Mouse (Mus musculus) embryonic facial prominence, embryonic 13.5 days (tissue): ENCODE results near the gene Ms4a15. TPM values are rescaled to one million over a fixed set of nuclear protein-coding genes. Genes with fewer than 3 reads are reported as not detected.
A peak's percentile ranks its signal among the peaks of the same experiment; 100 is the strongest.

Experiments used
- ATAC-seq: fragments of 200-750 bp; cut with Nextera tagmentation; 2 replicates; pipeline ENCODE4 v1.8.0; 2017; ENCODE audit warnings: low read depth; ENCODE audit not compliant: insufficient number of reproducible peaks, insufficient read depth, low FRiP score, low TSS enrichment
- H3K27ac ChIP-seq: fragments of 300-500 bp; sonication (generic); 2 replicates; pipeline ENCODE4 v1.5.1; 2015; ENCODE audit warnings: moderate library complexity, mild to moderate bottlenecking, inconsistent platforms
- H3K27me3 ChIP-seq: fragments of 300-500 bp; sonication (generic); 2 replicates; pipeline ENCODE4 v1.6.1; 2015; ENCODE audit warnings: mild to moderate bottlenecking, inconsistent platforms
- H3K36me3 ChIP-seq: fragments of 300-500 bp; sonication (generic); 2 replicates; pipeline ENCODE4 v1.6.1; 2015; ENCODE audit warnings: mild to moderate bottlenecking, inconsistent platforms
- H3K4me1 ChIP-seq: fragments of 300-500 bp; sonication (generic); 2 replicates; pipeline ENCODE4 v1.6.1; 2015; ENCODE audit warnings: inconsistent platforms
- H3K4me2 ChIP-seq: fragments of 300-500 bp; sonication (generic); 2 replicates; pipeline ENCODE4 v1.6.1; 2015; ENCODE audit warnings: moderate library complexity, mild to moderate bottlenecking, inconsistent platforms
- H3K4me3 ChIP-seq: fragments of 300-500 bp; sonication (generic); 2 replicates; pipeline ENCODE4 v1.5.1; 2015; ENCODE audit warnings: mild to moderate bottlenecking, inconsistent platforms
- H3K9ac ChIP-seq: fragments of 300-500 bp; sonication (generic); 2 replicates; pipeline ENCODE4 v1.6.1; 2015; ENCODE audit warnings: mild to moderate bottlenecking, inconsistent platforms
- H3K9me3 ChIP-seq: fragments of 300-500 bp; sonication (generic); 2 replicates; pipeline ENCODE4 v1.6.1; 2016; ENCODE audit warnings: inconsistent platforms
- WGBS: fragments of 180-500 bp; shearing (Covaris S2); methylation state at CpG from one replicate; pipeline ENCODE4 v1.1.7; 2015; ENCODE audit warnings: mixed read lengths; 5-methylcytosine and 5-hydroxymethylcytosine counted together
- polyA plus RNA-seq: library from polyadenylated mRNA; unstranded; fragments of >200 nt; fragmentation: Nextera tagmentation; extraction: Ambion mirVana; gene quantifications from 2 replicates; pipeline ENCODE4 v1.2.1, GENCODE M21; 2015

Ms4a15 gene
- not detected in 2 replicates for polyA plus RNA-seq

DNA sequence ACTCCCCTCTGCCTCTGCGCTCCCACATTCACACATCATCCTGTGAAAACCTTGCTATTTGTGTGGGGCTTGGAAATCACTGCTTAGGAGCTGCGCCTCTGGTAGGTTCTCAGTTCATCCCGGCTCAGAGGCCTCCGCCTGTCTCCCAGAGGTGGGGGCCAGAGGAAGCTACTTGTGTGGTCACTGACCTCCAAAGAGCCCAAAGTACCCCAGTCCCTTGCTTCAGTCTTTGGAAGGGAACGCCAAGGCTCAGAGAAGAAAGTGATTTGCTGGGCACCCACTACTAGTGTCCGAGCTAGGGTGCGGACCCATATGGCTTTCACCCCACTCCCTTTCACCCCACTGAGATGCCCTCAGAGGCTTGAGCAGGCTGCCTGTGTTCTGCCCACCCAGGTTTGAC is at the start of gene Ms4a15:
TSS of gene Ms4a15 (minus strand) at position 101 of the 400 bp plus-strand sequence.
- Histone ChIP-seq H3K27me3 (no peaks in the 10 kb centered on the region), H3K4me3 (no peak within 1 kb of the TSS), H3K27ac (no peak within 1 kb of the TSS), H3K9ac (no peak within 1 kb of the TSS), H3K4me2 (no peak within 1 kb of the TSS), H3K4me1 (no peaks in the 10 kb centered on the region), H3K36me3 (no peaks in the 10 kb centered on the region), H3K9me3 (no peaks in the 10 kb centered on the region)
- WGBS, result 82% methylated on average over 7 of the region's 7 CpGs
- ATAC-seq, result no peak

DNA sequence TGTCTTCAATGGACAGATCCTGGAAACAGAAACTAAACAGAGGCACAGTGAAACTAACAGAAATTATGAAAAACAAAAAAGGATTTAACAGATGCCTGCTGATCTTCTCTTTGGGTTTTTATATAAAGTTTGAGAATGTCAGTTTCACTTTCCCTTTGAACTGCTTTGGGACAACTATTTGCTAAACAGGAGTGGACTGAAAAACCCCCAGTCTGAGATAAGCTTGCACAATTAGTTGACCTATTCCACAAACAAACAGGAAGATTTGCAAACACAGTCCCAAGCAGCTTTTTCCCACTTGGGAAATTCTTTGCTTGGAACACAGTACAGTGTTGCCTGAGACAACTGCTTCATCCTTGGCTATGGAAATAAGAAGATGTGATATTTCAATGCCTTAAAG is 44.5 kb upstream of the Ms4a15 start:
- Histone ChIP-seq H3K9me3 (no peaks in the 10 kb centered on the region), H3K36me3 (no peaks in the 10 kb centered on the region), H3K4me2 (no peak overlapping the region), H3K4me1 (no peaks in the 10 kb centered on the region), H3K4me3 (no peak overlapping the region), H3K9ac (no peak overlapping the region), H3K27ac (no peak overlapping the region), H3K27me3 (no peaks in the 10 kb centered on the region)
- ATAC-seq, result no peak

GRCm38 (mm10) chr19:11022382-11022781 is 29.3 kb upstream of the Ms4a15 start:
- H3K4me2 ChIP-seq, result no peak overlapping the region
- H3K9ac ChIP-seq, result no peak overlapping the region
- no peaks in the 10 kb centered on the region for H3K9me3 ChIP-seq
- ATAC-seq, result no peak
- no peak overlapping the region for H3K4me3 ChIP-seq
- H3K4me1 ChIP-seq, result no peaks in the 10 kb centered on the region
- no peak overlapping the region for H3K27ac ChIP-seq
- no peaks in the 10 kb centered on the region for H3K27me3 ChIP-seq
- H3K36me3 ChIP-seq, result no peaks in the 10 kb centered on the region

DNA sequence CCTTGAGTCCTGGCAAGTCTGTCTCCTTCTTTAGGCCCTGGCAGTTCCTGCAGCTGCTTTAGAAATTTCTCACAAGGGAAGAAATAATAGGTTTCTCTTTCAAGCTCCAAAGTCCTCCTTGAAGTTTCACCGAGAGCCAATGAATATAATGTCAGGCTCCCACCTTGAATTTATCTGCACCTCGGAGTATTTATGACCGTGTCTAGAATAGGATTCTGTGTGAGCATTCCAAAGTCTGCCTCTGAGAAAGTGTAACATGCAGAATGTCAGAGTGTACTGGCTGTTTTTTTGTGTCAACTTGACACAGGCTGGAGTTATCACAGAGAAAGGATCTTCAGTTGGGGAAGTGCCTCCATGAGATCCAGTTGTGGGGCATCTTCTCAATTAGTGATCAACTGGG is 24.8 kb upstream of the Ms4a15 start, which contains the start of gene Ms4a18:
TSS of gene Ms4a18 (minus strand) at position 141 of the 400 bp plus-strand sequence.
- no peaks in the 10 kb centered on the region for H3K36me3 ChIP-seq
- ATAC-seq, result no peak
- no peak within 1 kb of the TSS for H3K9ac ChIP-seq
- H3K9me3 ChIP-seq, result no peaks in the 10 kb centered on the region
- 78% methylated on average over 3 of the region's 3 CpGs for WGBS
- no peaks in the 10 kb centered on the region for H3K27me3 ChIP-seq
- H3K4me3 ChIP-seq, result no peak within 1 kb of the TSS
- H3K4me1 ChIP-seq, result no peaks in the 10 kb centered on the region
- no peak within 1 kb of the TSS for H3K4me2 ChIP-seq
- no peak within 1 kb of the TSS for H3K27ac ChIP-seq

GRCm38 (mm10) chr19:11017251-11017650 is 24.2 kb upstream of the Ms4a15 start:
- no peak overlapping the region for H3K4me3 ChIP-seq
- H3K4me1 ChIP-seq, result no peaks in the 10 kb centered on the region
- no peak overlapping the region for H3K4me2 ChIP-seq
- no peaks in the 10 kb centered on the region for H3K36me3 ChIP-seq
- no peak for ATAC-seq
- H3K9me3 ChIP-seq, result no peaks in the 10 kb centered on the region
- no peak overlapping the region for H3K9ac ChIP-seq
- no peaks in the 10 kb centered on the region for H3K27me3 ChIP-seq
- 82% methylated on average over 2 of the region's 2 CpGs for WGBS
- no peak overlapping the region for H3K27ac ChIP-seq

DNA sequence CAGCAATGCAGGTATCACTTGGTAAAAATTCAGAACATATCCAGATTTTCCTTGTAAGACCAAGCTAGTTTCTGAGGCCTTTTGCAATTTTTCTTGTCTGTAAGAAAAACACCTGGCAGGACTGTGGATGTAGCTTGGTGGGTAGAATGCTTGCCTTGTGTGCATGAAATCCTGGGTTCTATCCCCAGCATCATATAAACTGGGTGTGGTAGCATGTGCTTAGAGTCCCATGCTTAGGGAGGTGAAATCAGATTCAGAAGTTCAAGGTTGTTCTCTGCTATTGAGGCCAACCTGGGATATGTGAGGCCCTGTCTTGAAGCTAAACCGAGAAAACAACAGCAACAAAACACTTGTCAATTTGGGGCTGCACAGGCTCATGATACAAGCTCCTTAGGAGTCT is 22.9 kb upstream of the Ms4a15 start:
- WGBS, result 72% methylated on average over 1 of the region's 1 CpGs
- Histone ChIP-seq H3K36me3 (no peaks in the 10 kb centered on the region), H3K27ac (no peak overlapping the region), H3K9me3 (no peaks in the 10 kb centered on the region), H3K4me1 (no peaks in the 10 kb centered on the region), H3K4me2 (no peak overlapping the region), H3K27me3 (no peaks in the 10 kb centered on the region), H3K4me3 (no peak overlapping the region), H3K9ac (no peak overlapping the region)
- no peak for ATAC-seq

DNA sequence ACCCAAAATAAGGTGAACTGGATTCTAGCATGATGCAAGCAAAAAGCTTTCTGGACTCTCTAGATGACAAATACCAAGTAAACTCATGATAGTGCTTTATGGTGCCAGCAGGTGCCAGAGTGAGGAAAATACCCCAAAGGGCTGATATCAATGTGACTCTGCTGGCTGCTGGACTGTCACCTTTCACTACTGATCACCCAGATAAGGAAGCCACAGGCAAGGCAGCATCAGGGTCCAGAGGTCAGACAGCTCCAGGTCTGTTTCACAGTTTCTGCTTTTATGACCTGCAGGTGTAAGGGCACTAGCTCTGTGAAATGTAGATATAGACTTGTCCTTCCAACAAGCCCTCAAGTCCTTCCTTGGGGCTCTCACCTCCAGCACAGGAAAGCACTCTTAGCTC is 22.4 kb upstream of the Ms4a15 start:
- Histone ChIP-seq H3K4me3 (no peak overlapping the region), H3K4me1 (no peaks in the 10 kb centered on the region), H3K4me2 (no peak overlapping the region), H3K36me3 (no peaks in the 10 kb centered on the region), H3K27ac (no peak overlapping the region), H3K27me3 (no peaks in the 10 kb centered on the region), H3K9ac (no peak overlapping the region), H3K9me3 (no peaks in the 10 kb centered on the region)
- no peak for ATAC-seq

DNA sequence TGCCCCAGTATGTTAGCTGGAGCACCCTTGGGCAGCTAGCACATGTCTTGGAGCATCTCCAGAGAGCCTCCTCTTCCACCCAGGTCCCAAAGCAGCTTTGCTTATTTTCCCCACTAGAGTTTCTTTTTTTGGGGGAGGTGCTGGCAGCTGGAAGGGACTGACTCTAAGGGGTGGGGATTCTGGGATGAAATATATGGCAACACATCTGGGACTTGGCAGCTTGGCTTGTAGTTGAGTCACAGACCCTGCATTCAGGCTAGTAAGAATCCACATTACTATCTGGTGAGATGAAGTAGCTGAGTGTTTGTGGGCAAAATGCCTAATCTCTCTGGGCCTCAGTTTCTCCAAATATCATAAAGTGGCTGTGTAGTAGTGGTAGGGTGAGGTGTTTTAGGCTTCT is 1.1 kb downstream of the Ms4a15 start:
- no peaks in the 10 kb centered on the region for H3K4me1 ChIP-seq
- no peak for ATAC-seq
- no peaks in the 10 kb centered on the region for H3K27me3 ChIP-seq
- no peaks in the 10 kb centered on the region for H3K36me3 ChIP-seq
- H3K27ac ChIP-seq, result no peak overlapping the region
- no peaks in the 10 kb centered on the region for H3K9me3 ChIP-seq
- H3K9ac ChIP-seq, result no peak overlapping the region
- H3K4me3 ChIP-seq, result no peak overlapping the region
- H3K4me2 ChIP-seq, result no peak overlapping the region

GRCm38 (mm10) chr19:10990751-10991150 is 2.3 kb downstream of the Ms4a15 start:
- no peaks in the 10 kb centered on the region for H3K4me1 ChIP-seq
- H3K9ac ChIP-seq, result no peak overlapping the region
- no peaks in the 10 kb centered on the region for H3K27me3 ChIP-seq
- no peak overlapping the region for H3K27ac ChIP-seq
- no peak for ATAC-seq
- H3K4me2 ChIP-seq, result no peak overlapping the region
- H3K4me3 ChIP-seq, result no peak overlapping the region
- H3K9me3 ChIP-seq, result no peaks in the 10 kb centered on the region
- WGBS, result 56% methylated on average over 1 of the region's 1 CpGs
- no peaks in the 10 kb centered on the region for H3K36me3 ChIP-seq

DNA sequence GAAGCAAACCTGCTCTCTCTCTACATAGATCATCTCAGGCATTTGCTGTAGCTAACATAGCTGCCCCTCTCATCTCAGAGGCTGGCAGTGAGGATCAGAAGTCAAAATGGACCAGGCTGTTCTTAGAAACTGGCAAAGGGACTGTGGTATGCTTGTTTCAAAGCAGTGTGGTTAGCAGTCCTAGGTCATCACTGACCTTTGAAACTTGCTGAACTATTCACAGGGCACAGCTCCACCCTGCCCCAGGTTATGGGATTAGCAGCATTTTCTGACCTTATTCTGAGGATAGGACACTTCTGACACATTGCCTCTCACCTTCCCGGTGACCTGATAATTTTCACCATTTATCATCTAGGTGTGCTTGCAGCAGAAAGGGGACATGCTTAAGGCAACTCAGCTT is 4.5 kb downstream of the Ms4a15 start:
- H3K9me3 ChIP-seq, result no peaks in the 10 kb centered on the region
- no peak overlapping the region for H3K9ac ChIP-seq
- no peak for ATAC-seq
- no peak overlapping the region for H3K4me3 ChIP-seq
- H3K27ac ChIP-seq, result no peak overlapping the region
- H3K27me3 ChIP-seq, result no peaks in the 10 kb centered on the region
- WGBS, result 92% methylated on average over 1 of the region's 1 CpGs
- no peaks in the 10 kb centered on the region for H3K36me3 ChIP-seq
- no peaks in the 10 kb centered on the region for H3K4me1 ChIP-seq
- no peak overlapping the region for H3K4me2 ChIP-seq

DNA sequence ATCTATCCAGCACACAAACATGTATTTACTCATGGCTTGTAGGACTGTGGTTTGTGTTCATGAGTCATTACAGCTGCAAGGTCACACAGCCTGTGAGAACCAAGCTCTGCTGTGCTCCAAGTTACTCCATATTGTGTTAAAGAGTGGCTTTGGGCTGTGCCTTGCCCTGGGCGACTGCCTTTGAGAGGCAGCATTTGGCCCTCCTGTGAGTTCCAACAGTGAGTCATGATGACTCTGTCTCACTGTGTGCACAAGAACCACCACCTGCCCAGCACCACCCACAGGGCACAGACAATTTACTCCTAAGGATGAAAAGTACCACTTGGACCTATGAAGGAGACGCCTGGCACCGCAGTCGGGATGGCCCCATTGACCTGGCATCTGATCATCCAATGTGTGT is 7.2 kb downstream of the Ms4a15 start:
- 85% methylated on average over 4 of the region's 4 CpGs for WGBS
- Histone ChIP-seq H3K4me2 (no peak overlapping the region), H3K4me3 (no peak overlapping the region), H3K27ac (no peak overlapping the region), H3K27me3 (no peaks in the 10 kb centered on the region), H3K36me3 (no peaks in the 10 kb centered on the region), H3K9ac (no peak overlapping the region), H3K9me3 (no peaks in the 10 kb centered on the region), H3K4me1 (no peaks in the 10 kb centered on the region)
- no peak for ATAC-seq

DNA sequence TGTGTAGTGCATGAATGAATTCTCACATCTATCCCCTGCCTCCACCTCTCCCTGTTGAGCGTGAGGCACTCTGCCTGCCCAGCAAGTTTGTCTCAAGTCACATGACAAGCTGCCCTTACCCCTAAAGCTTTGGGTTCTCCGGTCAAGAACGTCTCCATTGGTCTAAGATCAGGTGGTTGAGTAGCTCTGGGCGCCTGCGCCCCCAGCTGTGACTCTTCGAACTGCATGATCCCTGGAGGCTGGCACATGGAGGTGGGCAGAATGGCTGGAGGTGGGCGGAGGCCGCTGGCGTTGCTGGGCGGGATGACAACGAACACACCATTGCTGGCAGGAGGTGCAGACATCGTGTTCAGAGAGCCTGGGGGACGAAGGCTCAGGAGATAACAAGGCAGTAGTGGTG is 8.5 kb downstream of the Ms4a15 start:
- 72% methylated on average over 13 of the region's 13 CpGs for WGBS
- H3K9me3 ChIP-seq, result no peaks in the 10 kb centered on the region
- no peaks in the 10 kb centered on the region for H3K27me3 ChIP-seq
- H3K27ac ChIP-seq, result no peak overlapping the region
- ATAC-seq, result no peak
- H3K9ac ChIP-seq, result no peak overlapping the region
- H3K4me2 ChIP-seq, result no peak overlapping the region
- H3K36me3 ChIP-seq, result no peaks in the 10 kb centered on the region
- H3K4me3 ChIP-seq, result no peak overlapping the region
- peaks cover 4% of the 10 kb centered on the region; the same call in 1 of the 2 replicates for H3K4me1 ChIP-seq

GRCm38 (mm10) chr19:10983146-10983545 is 9.9 kb downstream of the Ms4a15 start:
- Histone ChIP-seq H3K36me3 (no peaks in the 10 kb centered on the region), H3K9me3 (no peaks in the 10 kb centered on the region), H3K4me2 (peak overlapping the region; percentile 32; the same call in 1 of the 2 replicates), H3K4me3 (no peak overlapping the region), H3K27me3 (no peaks in the 10 kb centered on the region), H3K27ac (no peak overlapping the region), H3K9ac (no peak overlapping the region), H3K4me1 (peaks cover 9% of the 10 kb centered on the region)
- 21% methylated on average over 14 of the region's 14 CpGs for WGBS
- no peak for ATAC-seq
